Mouse (Mus musculus): ENCODE measurements around the gene Sag. TPM values are rescaled to one million over a fixed set of nuclear protein-coding genes. Genes with fewer than 3 reads are reported as not detected.
A peak's percentile ranks its signal among the peaks of the same experiment; 100 is the strongest.

Gene Sag
- polyA plus RNA-seq (2014; fragmentation: Nextera tagmentation; extraction: Ambion mirVana): 1.8 and 2.6 TPM in 2 replicates

DNA sequence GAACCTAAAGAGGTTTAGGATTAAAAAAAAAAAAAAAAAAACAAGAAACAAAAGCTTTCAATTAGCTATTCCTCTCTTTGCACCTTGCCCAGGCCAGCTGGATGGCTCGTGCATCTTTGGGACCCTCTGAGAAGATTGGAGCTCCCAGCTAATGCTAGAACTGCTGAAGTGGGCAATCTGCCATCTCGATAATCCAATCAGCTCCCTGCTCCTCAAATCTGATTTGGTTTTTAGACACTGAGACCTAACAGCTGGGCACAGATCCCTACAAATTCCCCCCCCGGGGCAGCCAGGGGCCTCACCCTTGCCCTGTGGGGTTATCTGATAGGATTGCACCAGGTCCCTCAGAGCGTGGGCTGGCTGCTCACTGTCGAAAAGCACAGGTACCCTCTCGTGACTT lies at the start of gene Sag:
TSS of gene Sag (plus strand) at position 105 of the 400 bp plus-strand sequence.
- Histone ChIP-seq H3K27me3 (ENCODE audit: control insufficient read depth, insufficient read depth, low read length) (no peaks in the 10 kb centered on the region), H3K36me3 (ENCODE audit: control insufficient read depth, insufficient read depth, low read length) (no peaks in the 10 kb centered on the region), H3K4me2 (replicated peaks; ENCODE audit: low read depth, low read length) (no peak within 1 kb of the TSS), H3K9me3 (ENCODE audit: control insufficient read depth, low read length) (no peaks in the 10 kb centered on the region), H3K9ac (ENCODE audit: low read depth, low read length) (no peak within 1 kb of the TSS), H3K4me1 (replicated peaks; ENCODE audit: control insufficient read depth, insufficient read depth, low read length) (no peaks in the 10 kb centered on the region), H3K4me3 (ENCODE audit: low read depth, low read length) (no peak within 1 kb of the TSS), H3K27ac (ENCODE audit: low read depth, low read length) (no peak within 1 kb of the TSS)
- 72% methylated on average over 6 of the region's 6 CpGs for WGBS
- DNase-seq (ENCODE audit: low spot score) (no peak), ATAC-seq (ENCODE audit: low FRiP score) (no peak)

DNA sequence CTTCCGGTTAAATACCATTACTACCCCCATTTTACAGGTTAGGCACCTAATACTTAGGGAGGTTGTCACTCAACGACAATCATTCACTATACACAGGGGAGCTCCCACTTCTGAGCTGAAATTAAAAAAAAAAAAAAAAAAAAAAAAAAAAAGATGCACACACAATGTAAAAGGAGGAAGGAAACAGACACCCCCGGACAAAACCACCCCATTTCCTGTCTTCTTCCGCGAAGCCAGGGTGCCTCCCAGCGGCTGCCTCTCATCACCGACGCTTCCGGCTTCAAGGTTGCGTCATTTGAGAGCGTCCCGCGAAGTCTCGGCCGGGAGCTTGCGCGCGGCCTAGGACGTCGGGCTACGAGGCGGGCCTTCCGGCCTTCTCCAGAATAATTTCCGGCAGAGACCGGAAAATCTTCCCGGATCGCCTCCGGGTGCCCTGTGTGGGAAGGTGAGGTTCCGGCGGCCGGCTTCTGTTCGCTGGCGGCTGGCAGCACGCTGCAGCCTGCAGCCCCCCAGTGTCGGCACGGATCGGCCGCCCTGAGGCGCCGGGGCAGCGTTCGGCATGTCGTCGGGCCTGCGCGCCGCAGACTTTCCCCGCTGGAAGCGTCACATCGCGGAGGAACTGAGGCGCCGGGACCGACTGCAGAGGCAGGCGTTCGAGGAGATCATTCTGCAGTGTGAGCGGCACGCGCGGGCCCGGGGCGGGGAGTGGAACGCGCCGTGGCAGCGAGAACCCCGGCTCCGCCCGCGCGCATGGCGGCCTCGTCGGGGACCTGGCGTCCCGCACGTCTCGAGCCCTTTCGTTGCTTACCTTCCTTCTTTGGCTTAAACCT lies 47.6 kb upstream of the Sag start, which contains the start of gene Atg16l1:
TSS of gene Atg16l1 (plus strand) at position 230 of the 830 bp plus-strand sequence.
- no peaks in the 10 kb centered on the region for H3K27me3 ChIP-seq (ENCODE audit: control insufficient read depth, insufficient read depth, low read length)
- H3K4me3 ChIP-seq (ENCODE audit: low read depth, low read length): peak within 1 kb of the TSS; percentile 80
- peak within 1 kb of the TSS; percentile 95 for H3K9ac ChIP-seq (ENCODE audit: low read depth, low read length)
- DNase-seq (ENCODE audit: low spot score): peak; percentile 92
- WGBS: 1% methylated on average over 79 of the region's 79 CpGs
- ATAC-seq (ENCODE audit: low FRiP score): peak; percentile 99
- no peaks in the 10 kb centered on the region for H3K9me3 ChIP-seq (ENCODE audit: control insufficient read depth, low read length)
- H3K36me3 ChIP-seq (ENCODE audit: control insufficient read depth, insufficient read depth, low read length): 0 out of 2 replicates have a peak, but pooled peaks cover 2% of the 10 kb centered on the region
- 0 out of 2 replicates have a peak, but pooled peaks cover 2% of the 10 kb centered on the region for H3K4me1 ChIP-seq (replicated peaks; ENCODE audit: control insufficient read depth, insufficient read depth, low read length)
- H3K27ac ChIP-seq (ENCODE audit: low read depth, low read length): peak within 1 kb of the TSS; percentile 79
- H3K4me2 ChIP-seq (replicated peaks; ENCODE audit: low read depth, low read length): peak within 1 kb of the TSS; percentile 56

DNA sequence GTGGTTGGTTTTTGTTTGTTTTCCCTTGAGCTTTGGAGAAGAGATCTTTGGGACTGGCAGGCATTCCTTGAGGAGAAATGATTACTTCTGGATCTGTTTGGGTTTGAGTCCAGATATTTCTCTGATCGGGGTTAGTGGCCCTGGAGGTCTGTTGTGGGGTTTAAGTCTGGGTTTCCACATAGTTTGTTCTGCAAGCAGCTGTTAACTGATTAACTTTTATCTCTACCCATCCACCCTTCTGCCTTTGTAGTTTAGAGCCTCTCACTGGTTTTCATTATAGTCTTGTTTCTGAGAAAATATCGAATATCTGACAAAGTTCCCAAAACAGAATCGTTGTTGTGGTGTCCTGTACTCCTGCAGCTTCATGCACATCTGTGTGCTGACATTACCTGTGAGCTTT lies 39.7 kb upstream of the Sag start:
- no peak overlapping the region for H3K27ac ChIP-seq (ENCODE audit: low read depth, low read length)
- H3K9ac ChIP-seq (ENCODE audit: low read depth, low read length): no peak overlapping the region
- no peak overlapping the region for H3K4me3 ChIP-seq (ENCODE audit: low read depth, low read length)
- 0 out of 2 replicates have a peak, but pooled peaks cover 11% of the 10 kb centered on the region for H3K36me3 ChIP-seq (ENCODE audit: control insufficient read depth, insufficient read depth, low read length)
- H3K4me2 ChIP-seq (replicated peaks; ENCODE audit: low read depth, low read length): no peak overlapping the region
- H3K9me3 ChIP-seq (ENCODE audit: control insufficient read depth, low read length): no peaks in the 10 kb centered on the region
- no peaks in the 10 kb centered on the region for H3K4me1 ChIP-seq (replicated peaks; ENCODE audit: control insufficient read depth, insufficient read depth, low read length)
- no peaks in the 10 kb centered on the region for H3K27me3 ChIP-seq (ENCODE audit: control insufficient read depth, insufficient read depth, low read length)
- DNase-seq (ENCODE audit: low spot score) (no peak), ATAC-seq (ENCODE audit: low FRiP score) (no peak)
- WGBS: 91% methylated on average over 3 of the region's 3 CpGs

DNA sequence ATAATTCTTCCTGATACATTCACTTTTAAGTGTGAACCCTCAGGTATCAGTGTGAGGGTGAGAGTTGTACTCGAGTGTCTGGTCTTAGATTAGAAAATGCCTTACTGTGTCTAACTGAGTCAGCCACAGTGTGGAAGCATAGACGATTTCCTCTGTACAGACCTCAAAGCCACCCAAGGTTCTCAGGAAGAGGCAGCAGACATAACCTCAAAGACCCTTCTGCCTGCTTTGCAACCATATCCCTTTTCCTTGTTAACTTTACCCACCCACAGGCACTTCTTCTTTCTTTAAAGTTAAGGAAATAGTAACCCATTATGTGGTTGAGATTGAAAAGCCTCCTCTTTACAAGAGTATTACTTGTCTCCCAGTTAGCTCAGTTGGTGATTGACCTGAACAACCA lies 37.7 kb upstream of the Sag start:
- H3K4me2 ChIP-seq (replicated peaks; ENCODE audit: low read depth, low read length): no peak overlapping the region
- H3K36me3 ChIP-seq (ENCODE audit: control insufficient read depth, insufficient read depth, low read length): peaks cover 13% of the 10 kb centered on the region; the same call in 1 of the 2 replicates
- H3K27ac ChIP-seq (ENCODE audit: low read depth, low read length): no peak overlapping the region
- H3K27me3 ChIP-seq (ENCODE audit: control insufficient read depth, insufficient read depth, low read length): no peaks in the 10 kb centered on the region
- DNase-seq (ENCODE audit: low spot score): no peak
- 89% methylated on average over 2 of the region's 2 CpGs for WGBS
- no peak for ATAC-seq (ENCODE audit: low FRiP score)
- no peak overlapping the region for H3K4me3 ChIP-seq (ENCODE audit: low read depth, low read length)
- no peak overlapping the region for H3K9ac ChIP-seq (ENCODE audit: low read depth, low read length)
- H3K4me1 ChIP-seq (replicated peaks; ENCODE audit: control insufficient read depth, insufficient read depth, low read length): no peaks in the 10 kb centered on the region
- H3K9me3 ChIP-seq (ENCODE audit: control insufficient read depth, low read length): no peaks in the 10 kb centered on the region

DNA sequence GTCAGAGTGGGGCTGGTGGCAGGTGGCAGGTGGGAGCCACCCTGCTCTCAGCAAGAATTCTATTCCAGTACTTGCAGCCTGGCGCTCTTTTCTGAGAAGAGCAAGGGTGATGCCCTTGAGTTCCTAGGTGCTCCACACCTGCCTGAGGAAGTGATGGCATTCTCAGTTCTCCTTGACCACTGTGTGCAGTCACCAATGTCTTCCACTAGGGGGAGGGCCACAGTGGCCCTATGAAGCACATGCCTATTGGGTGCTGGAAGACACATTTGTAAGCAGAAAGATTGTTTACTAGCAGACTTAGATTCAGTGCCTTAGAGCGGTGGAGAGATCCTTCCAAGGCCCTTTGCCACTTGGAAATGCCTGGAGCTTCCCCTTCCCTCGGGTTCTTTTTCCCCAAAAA lies 37.2 kb upstream of the Sag start:
- no peak overlapping the region for H3K27ac ChIP-seq (ENCODE audit: low read depth, low read length)
- peaks cover 13% of the 10 kb centered on the region; the same call in 1 of the 2 replicates for H3K36me3 ChIP-seq (ENCODE audit: control insufficient read depth, insufficient read depth, low read length)
- 88% methylated on average over 3 of the region's 3 CpGs for WGBS
- ATAC-seq (ENCODE audit: low FRiP score) (no peak), DNase-seq (ENCODE audit: low spot score) (peak; percentile 6)
- no peaks in the 10 kb centered on the region for H3K9me3 ChIP-seq (ENCODE audit: control insufficient read depth, low read length)
- no peaks in the 10 kb centered on the region for H3K4me1 ChIP-seq (replicated peaks; ENCODE audit: control insufficient read depth, insufficient read depth, low read length)
- H3K4me2 ChIP-seq (replicated peaks; ENCODE audit: low read depth, low read length): no peak overlapping the region
- no peak overlapping the region for H3K9ac ChIP-seq (ENCODE audit: low read depth, low read length)
- H3K4me3 ChIP-seq (ENCODE audit: low read depth, low read length): no peak overlapping the region
- H3K27me3 ChIP-seq (ENCODE audit: control insufficient read depth, insufficient read depth, low read length): no peaks in the 10 kb centered on the region

DNA sequence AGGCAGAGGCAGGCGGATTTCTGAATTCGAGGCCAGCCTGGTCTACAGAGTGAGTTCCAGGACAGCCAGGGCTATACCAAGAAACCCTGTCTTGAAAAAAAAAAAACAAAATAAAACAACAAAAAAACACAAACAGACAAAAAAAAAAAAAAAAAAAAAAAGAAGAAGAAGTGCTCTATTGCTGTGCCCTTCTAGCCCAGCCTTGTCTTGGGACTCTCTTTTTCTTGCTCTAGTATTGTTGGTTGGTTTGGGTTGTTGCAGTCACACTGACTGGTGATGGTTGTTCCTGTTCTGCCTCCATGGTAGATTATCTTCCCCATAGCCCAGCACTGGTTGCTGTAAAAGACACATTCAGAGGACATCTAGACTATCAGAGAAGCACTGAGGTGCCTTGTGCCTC lies 34.2 kb upstream of the Sag start:
- Histone ChIP-seq H3K9me3 (ENCODE audit: control insufficient read depth, low read length) (no peaks in the 10 kb centered on the region), H3K9ac (ENCODE audit: low read depth, low read length) (no peak overlapping the region), H3K27me3 (ENCODE audit: control insufficient read depth, insufficient read depth, low read length) (no peaks in the 10 kb centered on the region), H3K4me3 (ENCODE audit: low read depth, low read length) (no peak overlapping the region), H3K27ac (ENCODE audit: low read depth, low read length) (no peak overlapping the region), H3K4me2 (replicated peaks; ENCODE audit: low read depth, low read length) (no peak overlapping the region), H3K4me1 (replicated peaks; ENCODE audit: control insufficient read depth, insufficient read depth, low read length) (no peaks in the 10 kb centered on the region), H3K36me3 (ENCODE audit: control insufficient read depth, insufficient read depth, low read length) (peaks cover 18% of the 10 kb centered on the region; the same call in 1 of the 2 replicates)
- 94% methylated on average over 2 of the region's 2 CpGs for WGBS
- DNase-seq (ENCODE audit: low spot score) (no peak), ATAC-seq (ENCODE audit: low FRiP score) (no peak)

DNA sequence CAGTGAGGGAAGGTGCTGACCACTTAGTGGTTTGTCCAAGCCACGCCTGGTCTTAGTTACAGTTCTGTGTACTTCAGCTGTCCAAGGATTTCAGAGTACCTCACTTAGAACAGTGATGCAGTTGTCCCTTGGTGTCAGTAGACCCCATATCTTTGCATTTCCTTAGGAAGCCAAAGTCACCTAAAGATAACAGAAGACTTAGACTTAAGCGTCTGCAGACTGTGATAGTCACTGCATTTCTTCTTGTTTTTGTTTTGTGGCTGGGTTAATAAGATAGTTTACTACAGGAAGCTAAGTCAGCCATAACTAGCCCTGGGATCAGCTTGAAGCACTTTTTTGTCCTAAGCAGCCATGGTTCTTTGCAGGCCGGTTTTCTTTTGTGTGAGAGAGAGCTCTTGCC lies 33.0 kb upstream of the Sag start:
- H3K27me3 ChIP-seq (ENCODE audit: control insufficient read depth, insufficient read depth, low read length): no peaks in the 10 kb centered on the region
- H3K4me2 ChIP-seq (replicated peaks; ENCODE audit: low read depth, low read length): no peak overlapping the region
- H3K27ac ChIP-seq (ENCODE audit: low read depth, low read length): no peak overlapping the region
- 89% methylated on average over 3 of the region's 3 CpGs for WGBS
- no peaks in the 10 kb centered on the region for H3K9me3 ChIP-seq (ENCODE audit: control insufficient read depth, low read length)
- H3K9ac ChIP-seq (ENCODE audit: low read depth, low read length): no peak overlapping the region
- peaks cover 22% of the 10 kb centered on the region; the same call in 1 of the 2 replicates for H3K36me3 ChIP-seq (ENCODE audit: control insufficient read depth, insufficient read depth, low read length)
- H3K4me1 ChIP-seq (replicated peaks; ENCODE audit: control insufficient read depth, insufficient read depth, low read length): no peaks in the 10 kb centered on the region
- ATAC-seq (ENCODE audit: low FRiP score) (no peak), DNase-seq (ENCODE audit: low spot score) (no peak)
- H3K4me3 ChIP-seq (ENCODE audit: low read depth, low read length): no peak overlapping the region

DNA sequence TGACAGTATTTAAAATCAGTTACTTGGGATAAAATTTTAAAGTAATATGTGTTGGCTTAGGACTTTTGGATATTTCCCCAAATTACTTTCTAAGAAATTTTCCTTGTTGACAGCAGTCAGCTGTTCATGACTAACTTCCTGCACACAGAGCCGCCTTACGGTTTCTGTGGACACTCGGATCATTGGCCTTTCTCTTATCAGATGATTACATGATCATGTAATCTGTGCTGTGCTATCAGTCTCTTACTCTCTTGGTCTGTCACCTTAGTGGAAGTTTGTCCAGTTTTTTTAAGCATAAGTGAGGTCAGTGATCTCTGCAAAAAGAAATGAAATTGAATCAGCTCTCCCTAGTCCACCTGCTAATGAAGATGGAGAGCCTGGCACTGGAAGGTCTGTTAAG lies 31.8 kb upstream of the Sag start:
- peaks cover 30% of the 10 kb centered on the region; the same call in 1 of the 2 replicates for H3K36me3 ChIP-seq (ENCODE audit: control insufficient read depth, insufficient read depth, low read length)
- ATAC-seq (ENCODE audit: low FRiP score): no peak
- 99% methylated on average over 3 of the region's 3 CpGs for WGBS

DNA sequence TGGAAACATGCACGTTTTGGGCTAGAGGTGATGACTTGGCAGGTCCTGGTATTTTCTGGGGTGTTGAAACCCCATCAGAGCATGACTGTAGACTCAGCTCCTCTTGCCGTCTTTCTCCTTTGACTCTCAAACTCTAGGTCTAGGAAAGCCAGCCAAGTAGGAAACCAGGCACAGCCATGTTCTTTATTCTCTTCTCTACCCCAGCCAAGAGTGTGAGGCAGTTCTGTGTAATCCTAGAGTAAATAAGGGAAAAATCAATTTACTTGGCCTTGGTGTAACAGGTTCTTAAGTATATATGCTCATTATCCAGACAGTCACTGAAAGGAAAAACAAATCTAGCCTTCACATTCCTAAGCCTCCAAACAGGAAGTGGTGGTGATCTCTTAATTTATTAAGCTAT lies 30.1 kb upstream of the Sag start:
- H3K9ac ChIP-seq (ENCODE audit: low read depth, low read length): no peak overlapping the region

More for the DNA sequence above, 31.8 kb upstream of the Sag start:
- H3K27ac ChIP-seq (ENCODE audit: low read depth, low read length): no peak overlapping the region
- H3K4me3 ChIP-seq (ENCODE audit: low read depth, low read length): no peak overlapping the region
- DNase-seq (ENCODE audit: low spot score): no peak
- no peak overlapping the region for H3K9ac ChIP-seq (ENCODE audit: low read depth, low read length)
- no peaks in the 10 kb centered on the region for H3K27me3 ChIP-seq (ENCODE audit: control insufficient read depth, insufficient read depth, low read length)
- no peaks in the 10 kb centered on the region for H3K9me3 ChIP-seq (ENCODE audit: control insufficient read depth, low read length)
- no peaks in the 10 kb centered on the region for H3K4me1 ChIP-seq (replicated peaks; ENCODE audit: control insufficient read depth, insufficient read depth, low read length)
- no peak overlapping the region for H3K4me2 ChIP-seq (replicated peaks; ENCODE audit: low read depth, low read length)

More for the DNA sequence above, 30.1 kb upstream of the Sag start:
- Histone ChIP-seq H3K27me3 (ENCODE audit: control insufficient read depth, insufficient read depth, low read length) (no peaks in the 10 kb centered on the region), H3K36me3 (ENCODE audit: control insufficient read depth, insufficient read depth, low read length) (peaks cover 31% of the 10 kb centered on the region; the same call in 1 of the 2 replicates), H3K27ac (ENCODE audit: low read depth, low read length) (no peak overlapping the region), H3K4me2 (replicated peaks; ENCODE audit: low read depth, low read length) (no peak overlapping the region), H3K4me1 (replicated peaks; ENCODE audit: control insufficient read depth, insufficient read depth, low read length) (no peaks in the 10 kb centered on the region), H3K9me3 (ENCODE audit: control insufficient read depth, low read length) (no peaks in the 10 kb centered on the region), H3K4me3 (ENCODE audit: low read depth, low read length) (no peak overlapping the region)
- WGBS: 87% methylated on average over 2 of the region's 2 CpGs
- DNase-seq (ENCODE audit: low spot score) (no peak), ATAC-seq (ENCODE audit: low FRiP score) (no peak)

Data from hindbrain, embryonic 11.5 days (tissue).